Mouse (Mus musculus): ENCODE results near the gene 4930519G04Rik. TPM values are rescaled to one million over a fixed set of nuclear protein-coding genes. Genes with fewer than 3 reads are reported as not detected.
"Not testable (repeated sequence)": the region's sequence is repeated elsewhere in the genome, so short reads cannot be mapped to it uniquely, and the experiment has no call there.

Gene 4930519G04Rik
- polyA plus RNA-seq (2014; fragmentation: Nextera tagmentation; extraction: Ambion mirVana): not detected in 2 replicates

- H3K27ac ChIP-seq (ENCODE audit: low read depth, low read length); H3K27me3 ChIP-seq (ENCODE audit: control insufficient read depth, insufficient read depth, low read length); H3K9ac ChIP-seq (ENCODE audit: low read depth, low read length): not testable (repeated sequence)
Observed at GRCm38 (mm10) chr5:114853364-114853763, at the start of gene 4930519G04Rik. Gene 4930519G04Rik (plus strand): TSS chr5:114853664.

DNA sequence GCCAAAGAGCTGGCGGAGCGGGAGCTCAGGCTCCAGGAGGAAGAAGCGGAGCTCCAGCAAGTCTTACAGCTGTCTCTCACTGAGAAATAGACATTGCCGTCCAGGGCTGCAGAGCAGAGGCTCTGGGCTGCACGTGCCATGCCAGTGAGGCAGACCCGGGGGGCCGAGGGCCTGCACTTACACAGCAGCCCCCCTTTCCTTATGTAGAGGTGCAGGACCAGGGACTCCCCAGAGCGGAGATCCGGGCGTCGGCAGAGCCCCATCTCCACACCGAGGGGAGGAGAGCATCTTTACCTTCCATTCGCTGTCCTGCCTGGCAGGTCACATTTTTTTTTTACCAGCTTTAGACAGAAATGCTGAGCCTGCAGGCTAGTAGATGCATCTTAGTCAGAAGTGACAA lies 49.1 kb upstream of the 4930519G04Rik start:
- Histone ChIP-seq H3K9me3 (ENCODE audit: control insufficient read depth, low read length) (no peaks in the 10 kb centered on the region), H3K4me3 (ENCODE audit: low read depth, low read length) (no peak overlapping the region), H3K4me1 (replicated peaks; ENCODE audit: control insufficient read depth, insufficient read depth, low read length) (no peaks in the 10 kb centered on the region), H3K4me2 (replicated peaks; ENCODE audit: low read depth, low read length) (no peak overlapping the region), H3K36me3 (ENCODE audit: control insufficient read depth, insufficient read depth, low read length) (peaks cover 11% of the 10 kb centered on the region; the same call in 1 of the 2 replicates), H3K27me3 (ENCODE audit: control insufficient read depth, insufficient read depth, low read length) (no peaks in the 10 kb centered on the region), H3K9ac (ENCODE audit: low read depth, low read length) (no peak overlapping the region), H3K27ac (ENCODE audit: low read depth, low read length) (no peak overlapping the region)
- WGBS: 80% methylated on average over 13 of the region's 13 CpGs
- ATAC-seq (ENCODE audit: low FRiP score): no peak
- no peak for DNase-seq (ENCODE audit: low spot score)

More at GRCm38 (mm10) chr5:114853364-114853763, at the start of gene 4930519G04Rik:
- H3K4me2 ChIP-seq (replicated peaks; ENCODE audit: low read depth, low read length); ATAC-seq (ENCODE audit: low FRiP score); H3K4me3 ChIP-seq (ENCODE audit: low read depth, low read length); H3K36me3 ChIP-seq (ENCODE audit: control insufficient read depth, insufficient read depth, low read length); H3K9me3 ChIP-seq (ENCODE audit: control insufficient read depth, low read length); DNase-seq (ENCODE audit: low spot score); H3K4me1 ChIP-seq (replicated peaks; ENCODE audit: control insufficient read depth, insufficient read depth, low read length): not testable (repeated sequence)
- WGBS: 75% methylated on average over 3 of the region's 5 CpGs

GRCm38 (mm10) chr5:114804958-114805357 lies 48.5 kb upstream of the 4930519G04Rik start:
- WGBS: 35% methylated on average over 3 of the region's 3 CpGs
- H3K4me1 ChIP-seq (replicated peaks; ENCODE audit: control insufficient read depth, insufficient read depth, low read length): no peaks in the 10 kb centered on the region
- no peak overlapping the region for H3K4me3 ChIP-seq (ENCODE audit: low read depth, low read length)
- H3K4me2 ChIP-seq (replicated peaks; ENCODE audit: low read depth, low read length): no peak overlapping the region
- H3K9me3 ChIP-seq (ENCODE audit: control insufficient read depth, low read length): no peaks in the 10 kb centered on the region
- peaks cover 11% of the 10 kb centered on the region; the same call in 1 of the 2 replicates for H3K36me3 ChIP-seq (ENCODE audit: control insufficient read depth, insufficient read depth, low read length)
- H3K9ac ChIP-seq (ENCODE audit: low read depth, low read length): no peak overlapping the region
- ATAC-seq (ENCODE audit: low FRiP score) (no peak), DNase-seq (ENCODE audit: low spot score) (peak; percentile 54)
- H3K27ac ChIP-seq (ENCODE audit: low read depth, low read length): peak overlapping the region; percentile 7; the same call in 1 of the 2 replicates
- H3K27me3 ChIP-seq (ENCODE audit: control insufficient read depth, insufficient read depth, low read length): no peaks in the 10 kb centered on the region

DNA sequence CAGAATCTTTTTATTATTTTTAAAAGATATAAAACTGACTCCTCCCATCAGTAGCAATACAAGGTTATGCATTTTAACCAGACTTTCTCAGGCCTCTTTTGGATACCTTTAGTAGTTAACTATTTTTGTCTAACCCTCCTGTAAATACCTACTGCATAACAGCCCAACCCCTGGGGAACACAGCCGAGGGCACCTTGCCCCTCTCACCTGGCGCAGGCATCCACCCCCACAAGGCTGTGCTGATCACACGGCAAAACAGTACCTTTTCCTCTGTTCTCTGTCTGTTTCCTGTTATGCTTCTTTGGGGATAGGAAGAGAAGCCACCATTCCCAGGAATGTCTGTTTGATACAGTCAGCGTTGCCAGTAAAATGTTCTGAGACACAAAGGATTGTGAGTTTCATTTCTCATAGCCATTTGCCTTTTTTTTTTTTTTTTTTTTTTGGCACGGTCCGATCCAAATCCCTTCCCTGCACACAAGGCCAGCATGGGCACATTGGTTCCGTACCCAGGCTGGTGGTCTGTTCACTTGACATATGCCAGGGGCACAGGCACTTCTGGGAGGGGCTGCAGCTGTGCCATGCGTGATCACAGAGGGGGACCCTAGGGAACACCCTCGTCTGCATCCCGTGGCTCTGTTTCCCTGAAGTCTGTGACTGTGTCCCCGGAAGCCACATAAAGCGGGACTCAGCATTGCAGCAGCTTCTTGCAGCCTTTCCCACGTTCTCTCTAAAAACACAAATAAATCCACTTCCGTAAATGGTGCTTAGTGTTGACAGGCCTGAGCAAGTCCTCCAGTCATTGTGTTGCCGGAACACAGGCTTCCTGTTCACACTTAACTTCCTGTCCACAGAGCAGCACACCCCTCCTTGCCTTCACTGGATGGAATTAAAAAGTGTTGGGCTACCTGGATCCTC lies 47.8 kb upstream of the 4930519G04Rik start:
- Histone ChIP-seq H3K4me2 (replicated peaks; ENCODE audit: low read depth, low read length) (no peak overlapping the region), H3K9me3 (ENCODE audit: control insufficient read depth, low read length) (no peaks in the 10 kb centered on the region), H3K27ac (ENCODE audit: low read depth, low read length) (no peak overlapping the region), H3K36me3 (ENCODE audit: control insufficient read depth, insufficient read depth, low read length) (peaks cover 11% of the 10 kb centered on the region; the same call in 1 of the 2 replicates), H3K4me1 (replicated peaks; ENCODE audit: control insufficient read depth, insufficient read depth, low read length) (no peaks in the 10 kb centered on the region), H3K4me3 (ENCODE audit: low read depth, low read length) (no peak overlapping the region), H3K27me3 (ENCODE audit: control insufficient read depth, insufficient read depth, low read length) (no peaks in the 10 kb centered on the region), H3K9ac (ENCODE audit: low read depth, low read length) (no peak overlapping the region)
- WGBS: 83% methylated on average over 15 of the region's 15 CpGs
- DNase-seq (ENCODE audit: low spot score) (no peak), ATAC-seq (ENCODE audit: low FRiP score) (no peak)

DNA sequence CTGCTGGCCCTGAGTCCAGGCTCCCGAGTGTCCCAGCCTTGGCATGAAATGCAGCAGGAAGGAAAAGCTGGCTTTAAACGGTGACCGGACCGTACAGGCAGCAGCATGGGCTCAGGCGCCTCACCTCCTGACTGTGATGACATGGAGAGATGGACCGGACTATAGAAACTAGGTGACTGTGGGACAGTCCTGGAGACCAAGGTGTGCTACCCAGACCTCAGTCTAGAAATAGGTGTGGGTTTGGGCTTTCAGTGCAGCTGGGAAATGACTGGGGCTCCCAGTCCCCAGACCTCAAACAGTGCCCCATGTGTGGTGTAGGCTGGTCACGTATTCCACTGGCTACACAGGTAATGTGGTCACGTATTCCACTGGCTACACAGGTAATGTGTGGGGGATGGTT lies 46.8 kb upstream of the 4930519G04Rik start:
- whole genome bisulfite sequencing: 87% methylated on average over 8 of the region's 8 CpGs
- ATAC-seq (ENCODE audit: low FRiP score): no peak
- peaks cover 11% of the 10 kb centered on the region; the same call in 1 of the 2 replicates for H3K36me3 ChIP-seq (ENCODE audit: control insufficient read depth, insufficient read depth, low read length)

GRCm38 (mm10) chr5:114807063-114807462 lies 46.4 kb upstream of the 4930519G04Rik start:
- Histone ChIP-seq H3K27me3 (ENCODE audit: control insufficient read depth, insufficient read depth, low read length) (no peaks in the 10 kb centered on the region), H3K9ac (ENCODE audit: low read depth, low read length) (no peak overlapping the region), H3K27ac (ENCODE audit: low read depth, low read length) (no peak overlapping the region), H3K36me3 (ENCODE audit: control insufficient read depth, insufficient read depth, low read length) (peaks cover 11% of the 10 kb centered on the region; the same call in 1 of the 2 replicates), H3K4me2 (replicated peaks; ENCODE audit: low read depth, low read length) (no peak overlapping the region), H3K4me1 (replicated peaks; ENCODE audit: control insufficient read depth, insufficient read depth, low read length) (no peaks in the 10 kb centered on the region), H3K9me3 (ENCODE audit: control insufficient read depth, low read length) (no peaks in the 10 kb centered on the region), H3K4me3 (ENCODE audit: low read depth, low read length) (no peak overlapping the region)
- ATAC-seq (ENCODE audit: low FRiP score): no peak
- DNase-seq (ENCODE audit: low spot score): no peak
- WGBS: 48% methylated on average over 9 of the region's 9 CpGs

More for the DNA sequence above, 46.8 kb upstream of the 4930519G04Rik start:
- H3K9ac ChIP-seq (ENCODE audit: low read depth, low read length): no peak overlapping the region
- no peak overlapping the region for H3K4me2 ChIP-seq (replicated peaks; ENCODE audit: low read depth, low read length)
- no peaks in the 10 kb centered on the region for H3K4me1 ChIP-seq (replicated peaks; ENCODE audit: control insufficient read depth, insufficient read depth, low read length)
- no peak overlapping the region for H3K27ac ChIP-seq (ENCODE audit: low read depth, low read length)
- H3K9me3 ChIP-seq (ENCODE audit: control insufficient read depth, low read length): no peaks in the 10 kb centered on the region
- no peak overlapping the region for H3K4me3 ChIP-seq (ENCODE audit: low read depth, low read length)
- DNase-seq (ENCODE audit: low spot score): no peak
- no peaks in the 10 kb centered on the region for H3K27me3 ChIP-seq (ENCODE audit: control insufficient read depth, insufficient read depth, low read length)

DNA sequence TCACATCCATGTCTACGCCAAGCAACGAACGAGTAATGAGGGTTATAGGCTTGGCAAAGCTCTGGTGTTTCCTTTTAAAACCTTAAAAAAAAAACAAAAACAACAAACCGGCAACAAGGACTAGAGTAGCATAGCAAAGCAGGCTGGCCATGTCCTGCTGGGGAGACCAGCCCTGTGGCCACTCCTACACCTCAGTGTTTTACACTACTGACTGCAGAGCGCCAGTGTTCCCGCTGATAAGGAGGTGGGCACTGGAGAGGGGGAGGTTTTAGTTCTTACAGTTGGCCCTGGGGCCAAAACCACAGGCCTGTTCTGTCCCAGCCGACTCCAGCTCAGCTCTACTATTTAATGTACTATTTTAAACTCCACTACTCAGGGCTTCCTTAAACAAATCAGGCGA lies 46.0 kb upstream of the 4930519G04Rik start:
- H3K4me3 ChIP-seq (ENCODE audit: low read depth, low read length): no peak overlapping the region
- peaks cover 11% of the 10 kb centered on the region; the same call in 1 of the 2 replicates for H3K36me3 ChIP-seq (ENCODE audit: control insufficient read depth, insufficient read depth, low read length)
- H3K9me3 ChIP-seq (ENCODE audit: control insufficient read depth, low read length): no peaks in the 10 kb centered on the region
- H3K9ac ChIP-seq (ENCODE audit: low read depth, low read length): no peak overlapping the region
- H3K4me2 ChIP-seq (replicated peaks; ENCODE audit: low read depth, low read length): no peak overlapping the region
- no peak overlapping the region for H3K27ac ChIP-seq (ENCODE audit: low read depth, low read length)
- no peaks in the 10 kb centered on the region for H3K4me1 ChIP-seq (replicated peaks; ENCODE audit: control insufficient read depth, insufficient read depth, low read length)
- no peak for DNase-seq (ENCODE audit: low spot score)
- WGBS: 29% methylated on average over 8 of the region's 8 CpGs
- no peak for ATAC-seq (ENCODE audit: low FRiP score)
- no peaks in the 10 kb centered on the region for H3K27me3 ChIP-seq (ENCODE audit: control insufficient read depth, insufficient read depth, low read length)

GRCm38 (mm10) chr5:114807893-114808292 lies 45.6 kb upstream of the 4930519G04Rik start:
- Histone ChIP-seq H3K27ac (ENCODE audit: low read depth, low read length) (no peak overlapping the region), H3K9ac (ENCODE audit: low read depth, low read length) (no peak overlapping the region), H3K4me1 (replicated peaks; ENCODE audit: control insufficient read depth, insufficient read depth, low read length) (no peaks in the 10 kb centered on the region), H3K4me2 (replicated peaks; ENCODE audit: low read depth, low read length) (no peak overlapping the region), H3K9me3 (ENCODE audit: control insufficient read depth, low read length) (no peaks in the 10 kb centered on the region), H3K36me3 (ENCODE audit: control insufficient read depth, insufficient read depth, low read length) (peaks cover 11% of the 10 kb centered on the region; the same call in 1 of the 2 replicates), H3K4me3 (ENCODE audit: low read depth, low read length) (no peak overlapping the region), H3K27me3 (ENCODE audit: control insufficient read depth, insufficient read depth, low read length) (no peaks in the 10 kb centered on the region)
- no peak for ATAC-seq (ENCODE audit: low FRiP score)
- WGBS: 65% methylated on average over 6 of the region's 6 CpGs
- no peak for DNase-seq (ENCODE audit: low spot score)
